Mouse (Mus musculus): ENCODE data around the gene Espnl.

GRCm38 (mm10) chr1:91367295-91367694, 45.4 kb downstream of the Espnl start:
- TF ChIP-seq POLR2A (IDR thresholded peaks at IDR 0.05; ENCODE audit: low read depth, low read length) (no peak), CTCF (conservative IDR thresholded peaks at IDR 0.05; ENCODE audit: insufficient read depth, insufficient read length, low read depth, low read length) (no peak)

Measured in kidney, adult 2 months (tissue).